Mouse (Mus musculus) right cerebral cortex, postnatal 10 days (tissue): ENCODE data around the gene Fam168b.

Experiments
- DNase-seq, 2 experiments: peaks; one replicate each; pipeline ENCODE4 v3.0.0; 2021; ENCODE audit warnings: low spot score in 2 of 2

Gene Fam168b

DNA sequence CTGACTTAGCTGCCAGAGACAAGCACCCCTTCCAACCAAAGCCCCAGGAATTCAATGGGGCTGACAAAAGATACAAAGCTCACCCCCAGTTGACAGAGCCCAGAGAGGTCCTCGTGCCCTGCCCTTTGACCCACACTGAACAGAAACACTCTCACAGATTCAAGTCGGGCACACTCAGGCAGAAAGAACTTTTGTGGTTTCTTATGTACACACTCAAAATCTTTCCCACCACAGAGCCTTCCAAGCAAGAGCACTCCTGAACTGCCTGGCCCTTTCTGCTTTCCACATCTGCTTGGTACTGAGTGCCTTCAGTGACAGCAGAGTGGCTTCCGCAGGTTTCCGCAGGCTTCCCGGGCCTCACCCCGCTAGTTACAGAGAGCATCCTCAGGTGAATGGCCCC, 27.0 kb downstream of the Fam168b start:
- no peak for DNase-seq

DNA sequence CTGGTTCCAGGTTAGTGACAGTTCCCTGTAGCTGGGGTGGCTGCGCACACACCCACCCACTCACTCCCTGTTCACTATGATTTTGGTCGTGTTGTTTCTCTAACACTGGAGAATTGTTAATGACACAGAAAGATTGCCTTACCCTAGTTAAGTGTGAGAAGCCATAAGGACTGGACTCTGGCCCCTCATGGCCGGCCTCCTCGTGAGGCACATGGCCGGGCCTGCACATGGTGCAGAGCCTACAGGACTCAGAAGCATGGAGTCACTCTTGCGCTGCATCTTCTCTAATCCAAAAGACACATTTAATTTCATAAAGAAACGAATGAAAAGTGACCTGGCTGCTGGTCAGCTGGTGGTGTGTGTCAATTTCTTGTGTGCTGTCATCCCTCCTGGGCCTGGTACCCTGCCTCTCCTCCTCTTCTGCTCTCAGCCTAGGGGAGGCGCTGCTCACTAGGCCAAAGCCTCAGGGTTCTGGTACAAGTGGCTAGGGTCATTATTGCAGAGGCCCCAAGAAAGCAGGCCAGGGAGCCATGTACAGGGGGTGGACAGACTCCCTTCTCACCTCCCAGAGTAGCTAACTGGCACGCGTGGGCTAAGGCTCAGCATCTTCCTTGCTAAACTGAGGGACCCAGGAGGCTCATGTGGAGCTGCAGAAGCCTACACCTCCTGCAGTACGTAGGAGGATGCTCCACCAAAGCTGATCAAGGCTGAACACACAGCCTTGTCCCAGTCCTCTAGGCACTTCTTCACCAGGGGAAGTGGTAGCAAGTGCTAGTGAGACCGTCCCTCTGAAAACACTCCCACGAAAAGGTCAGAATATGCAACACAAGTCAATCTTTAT, 30.2 kb downstream of the Fam168b start:
- DNase-seq = no peak

DNA sequence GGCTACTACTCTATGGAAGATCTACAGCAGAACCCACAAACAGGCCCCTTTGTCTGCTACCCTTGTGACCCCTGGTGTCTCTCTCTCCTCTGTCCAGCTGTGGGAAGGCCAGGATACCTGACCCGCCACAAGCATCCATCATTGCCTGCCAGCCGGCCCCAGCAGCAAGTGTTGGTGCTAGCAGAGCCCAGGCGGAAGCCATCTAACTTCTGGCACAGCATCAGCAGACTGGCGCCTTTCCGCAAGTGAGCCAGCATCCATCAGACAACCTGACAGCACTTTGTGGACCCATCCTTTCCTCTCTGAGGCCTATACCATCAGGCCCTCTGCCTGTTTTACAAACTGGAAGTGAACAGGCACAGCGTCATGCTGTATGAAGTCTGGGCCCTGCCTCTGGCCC, 31.3 kb downstream of the Fam168b start:
- DNase-seq = no peak

DNA sequence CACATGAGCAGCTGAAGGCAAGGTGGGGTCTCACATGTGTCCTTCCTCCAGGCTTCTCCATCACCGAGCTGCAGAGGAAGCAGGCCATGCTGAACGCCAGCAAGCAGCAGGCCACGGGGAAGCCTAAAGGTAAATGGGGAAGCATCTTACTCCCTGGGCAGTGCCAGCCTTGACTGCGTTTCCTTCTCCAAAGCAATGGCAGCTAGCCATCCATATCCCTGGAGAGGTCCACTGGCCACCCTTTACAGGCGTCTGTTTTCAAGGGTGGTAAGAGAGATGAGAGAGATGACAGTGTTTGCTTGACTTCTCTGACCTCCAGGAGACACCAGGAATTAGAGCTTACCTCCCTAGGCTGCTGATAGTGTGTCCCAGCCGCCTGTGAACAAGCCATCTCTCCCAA, 31.8 kb downstream of the Fam168b start:
- no peak for DNase-seq

DNA sequence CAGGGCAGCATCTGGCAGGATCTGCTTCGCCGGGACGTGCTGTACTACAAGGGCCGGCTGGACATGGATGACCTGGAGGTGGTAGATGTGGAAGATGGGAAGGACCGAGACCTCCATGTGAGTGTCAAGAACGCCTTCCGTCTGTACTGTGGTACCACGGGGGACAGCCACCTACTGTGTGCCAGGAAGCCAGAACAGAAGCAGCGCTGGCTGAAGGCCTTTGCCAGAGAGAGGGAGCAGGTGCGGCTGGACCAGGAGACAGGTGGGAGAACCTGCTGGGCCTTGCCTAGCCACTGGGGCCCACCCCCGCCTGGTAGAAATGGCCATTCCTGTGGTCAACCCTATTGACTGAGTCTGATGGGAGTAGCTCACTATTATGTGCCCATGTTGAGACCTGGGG, 32.6 kb downstream of the Fam168b start:
- no peak for DNase-seq

DNA sequence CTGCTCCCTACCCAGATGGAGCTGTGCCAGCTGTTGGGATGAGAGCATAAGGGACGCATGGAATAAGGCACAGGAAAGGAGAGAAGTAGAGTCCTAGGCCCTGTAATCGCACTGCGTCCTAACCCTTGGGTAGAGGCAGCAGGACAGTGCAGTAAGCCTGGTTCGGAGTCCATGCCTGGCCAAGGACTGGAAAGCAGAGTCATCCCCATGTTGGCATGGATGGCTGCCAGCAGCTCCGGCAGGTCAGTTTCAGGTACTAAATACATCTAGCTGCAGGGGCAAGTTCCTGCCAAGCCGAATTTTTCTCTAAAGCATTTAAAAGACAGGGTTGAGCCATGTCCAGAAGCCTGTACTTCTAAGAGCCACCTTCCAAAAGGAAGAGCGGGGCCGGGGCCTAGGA, 34.4 kb downstream of the Fam168b start:
- DNase-seq = no peak

DNA sequence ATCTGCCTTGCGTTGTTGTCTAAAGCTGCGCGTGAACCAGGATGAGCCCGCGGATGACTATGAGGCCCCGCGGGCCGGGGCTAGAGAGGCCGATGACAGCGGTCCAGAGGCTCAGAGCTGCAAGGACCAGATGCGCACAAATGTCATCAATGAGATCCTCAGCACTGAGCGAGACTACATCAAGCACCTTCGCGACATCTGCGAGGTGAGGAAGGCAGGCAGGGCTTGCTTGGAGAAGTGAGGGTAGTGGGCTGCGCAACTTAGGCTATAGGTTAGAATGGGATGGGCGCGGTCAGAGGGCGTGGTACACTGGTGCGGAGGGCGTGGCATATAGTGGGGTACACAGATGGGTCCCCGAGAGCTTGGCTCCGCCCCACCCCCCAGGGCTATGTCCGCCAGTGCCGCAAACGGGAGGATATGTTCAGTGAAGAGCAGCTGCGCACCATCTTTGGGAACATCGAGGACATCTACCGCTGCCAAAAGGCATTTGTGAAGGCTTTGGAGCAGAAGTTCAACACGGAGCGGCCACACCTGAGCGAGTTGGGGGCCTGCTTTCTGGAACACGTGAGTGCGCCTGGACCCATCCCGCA, 36.8 kb downstream of the Fam168b start:
- no peak for DNase-seq

DNA sequence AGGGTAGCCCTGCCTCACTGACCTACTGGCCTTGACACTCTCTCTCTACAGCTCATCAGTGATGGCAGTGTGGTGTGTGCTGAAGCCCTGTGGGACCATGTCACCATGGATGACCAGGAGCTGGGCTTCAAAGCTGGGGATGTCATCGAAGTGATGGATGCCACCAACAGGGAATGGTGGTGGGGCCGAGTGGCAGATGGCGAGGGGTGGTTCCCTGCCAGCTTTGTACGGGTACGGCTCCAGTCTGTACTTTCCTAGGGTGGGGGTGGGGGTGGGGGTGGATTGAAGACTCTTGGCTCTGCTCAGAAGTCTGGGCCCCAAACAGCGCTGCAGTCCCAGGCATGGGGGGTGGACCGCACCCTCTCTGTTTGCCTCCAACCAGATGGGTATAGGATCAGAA, 38.0 kb downstream of the Fam168b start:
- no peak for DNase-seq

DNA sequence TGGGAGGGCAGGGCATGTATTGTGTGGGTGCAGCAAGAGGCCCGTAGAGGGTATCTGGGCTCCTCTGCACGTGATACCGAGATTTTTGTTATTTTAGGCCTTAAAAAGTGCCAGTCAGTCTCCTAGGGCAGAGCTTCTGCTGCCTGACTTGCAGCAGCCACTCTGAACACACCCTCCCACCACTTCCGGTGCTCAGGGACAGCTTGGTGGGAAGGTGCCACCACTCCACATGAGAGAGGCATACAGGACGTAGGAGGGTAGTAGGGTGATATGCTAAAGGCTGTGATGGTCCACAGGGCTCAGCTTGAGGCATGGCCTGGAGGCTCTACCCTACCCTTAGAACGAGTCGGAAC, 40.6 kb downstream of the Fam168b start:
- DNase-seq = peak; percentile 66 to 78

DNA sequence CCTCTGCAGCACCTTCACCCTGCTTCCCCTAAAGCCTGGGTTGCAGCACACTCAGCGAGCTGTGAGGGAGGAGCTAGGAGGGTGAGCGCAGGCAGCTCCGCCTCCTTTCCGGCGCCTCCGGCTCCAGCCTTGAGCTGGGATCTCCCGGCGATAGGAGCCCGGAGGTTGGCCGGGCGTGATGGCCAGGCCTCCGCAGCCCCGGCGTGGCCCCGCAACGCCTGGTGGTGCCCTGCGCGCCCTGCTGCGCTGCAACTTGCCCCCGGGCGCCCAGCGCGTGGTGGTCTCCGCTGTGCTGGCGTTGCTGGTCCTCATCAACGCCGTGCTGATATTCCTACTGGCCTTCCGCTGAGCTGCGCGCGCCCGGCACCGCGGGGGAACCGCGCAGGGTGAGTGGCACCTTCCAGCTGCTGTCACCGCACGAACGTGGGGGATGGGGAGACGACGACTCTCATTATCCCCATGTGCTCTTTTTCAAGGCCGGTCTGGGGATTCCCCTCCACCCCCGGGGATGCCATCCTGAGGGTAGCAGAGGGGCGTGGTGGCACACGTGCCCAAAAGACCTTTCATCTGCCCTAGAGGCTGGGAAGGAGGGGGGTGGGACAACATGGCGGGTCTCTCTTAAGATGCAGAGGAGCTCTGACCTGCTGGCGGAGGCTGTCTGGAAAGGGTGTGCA, 41.1 kb downstream of the Fam168b start:
- DNase-seq = peak; percentile 78 to 80

DNA sequence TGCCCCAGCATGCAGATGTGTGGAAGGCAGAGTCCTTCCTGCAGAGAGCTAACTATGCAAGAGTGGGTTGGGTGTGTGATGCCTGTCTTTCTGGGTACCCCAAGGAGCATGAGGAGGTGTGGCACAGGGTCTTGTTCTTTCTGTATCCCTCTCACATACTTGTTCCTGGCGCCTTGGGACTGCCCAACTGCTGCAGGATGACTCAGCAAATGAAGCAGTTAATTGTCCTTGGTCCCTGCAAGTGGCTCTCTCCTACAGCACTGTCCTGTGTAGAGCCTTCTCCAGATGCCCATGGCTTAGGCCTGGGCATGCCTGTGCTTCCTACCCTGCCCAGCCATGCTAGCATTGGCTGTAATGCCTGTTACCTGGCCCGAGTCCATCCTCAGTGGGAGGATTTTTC, 43.7 kb downstream of the Fam168b start:
- DNase-seq = no peak

DNA sequence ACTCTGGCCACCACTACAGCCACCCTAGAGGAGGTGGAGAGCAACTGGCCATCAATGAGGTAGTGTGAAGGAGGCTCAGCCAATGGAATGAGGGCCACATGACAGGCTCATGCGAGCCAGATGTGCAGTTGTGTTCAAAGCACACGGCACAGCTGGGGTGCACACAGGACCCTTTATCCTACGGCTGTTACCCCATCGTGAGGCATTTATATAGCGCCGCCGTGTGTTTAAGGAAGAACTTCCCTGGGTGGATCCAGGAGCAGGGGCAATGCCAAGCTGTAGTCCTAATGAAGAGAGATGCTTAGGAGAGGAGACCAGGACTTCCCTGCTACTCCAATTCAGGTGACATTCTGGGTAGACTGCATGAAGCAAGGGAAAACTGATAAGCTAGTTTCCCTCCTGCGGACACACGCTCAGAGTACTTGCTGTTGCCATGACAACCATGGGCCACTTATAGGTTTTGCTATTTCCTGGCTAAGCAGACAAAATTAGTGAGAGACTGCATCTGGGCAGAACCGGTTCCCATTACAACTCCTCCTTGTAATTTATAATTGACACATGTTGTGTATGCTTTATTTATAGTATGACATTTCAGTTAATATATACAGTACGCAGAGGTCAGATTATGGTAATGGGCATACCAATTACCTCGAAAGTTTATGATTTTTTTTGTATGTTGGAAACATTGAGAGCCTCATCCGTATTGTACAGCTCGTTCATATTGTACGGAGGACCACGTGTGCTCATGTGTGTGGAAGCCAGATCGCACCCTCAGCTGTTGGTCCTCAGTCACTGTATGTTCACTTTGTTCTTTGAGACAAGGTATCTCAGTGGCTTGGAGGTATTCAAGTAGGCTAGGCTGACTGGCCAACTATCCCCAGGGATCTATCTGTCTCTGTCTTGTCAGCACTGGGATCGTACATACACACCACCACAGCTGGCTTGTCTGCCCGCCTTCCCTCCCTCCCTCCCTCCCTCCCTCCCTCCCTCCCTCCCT, 49.3 kb downstream of the Fam168b start:
- peak; percentile 78 to 91 for DNase-seq

DNA sequence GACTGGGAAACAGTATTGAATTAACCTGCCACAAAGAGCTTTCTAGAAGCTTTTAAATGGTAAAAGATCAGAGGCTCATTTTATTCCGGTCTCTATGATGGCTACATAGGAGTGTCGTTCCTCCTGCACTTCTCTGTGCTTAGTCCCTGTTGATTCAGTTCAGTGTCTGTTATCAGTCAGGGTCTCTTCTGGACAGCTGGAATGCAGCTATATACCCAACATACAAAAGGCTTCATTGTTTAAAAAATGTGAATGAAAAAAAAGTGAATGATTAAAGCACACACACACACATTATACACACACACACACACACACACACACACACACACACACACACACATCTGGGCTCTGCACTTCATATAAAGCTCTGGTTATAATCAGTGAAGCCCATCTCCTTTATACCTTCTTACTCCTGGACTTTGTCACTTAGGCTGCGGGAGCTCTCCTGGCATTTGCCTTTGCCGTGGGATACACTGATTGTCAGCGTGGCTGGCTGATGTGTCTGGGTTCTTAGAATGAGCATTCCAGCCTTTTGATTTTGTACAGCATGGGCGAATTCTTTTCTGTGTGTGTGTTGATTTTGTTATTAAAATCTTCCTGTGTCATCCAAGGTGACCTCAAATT, 59.2 kb downstream of the Fam168b start:
- no peak for DNase-seq

DNA sequence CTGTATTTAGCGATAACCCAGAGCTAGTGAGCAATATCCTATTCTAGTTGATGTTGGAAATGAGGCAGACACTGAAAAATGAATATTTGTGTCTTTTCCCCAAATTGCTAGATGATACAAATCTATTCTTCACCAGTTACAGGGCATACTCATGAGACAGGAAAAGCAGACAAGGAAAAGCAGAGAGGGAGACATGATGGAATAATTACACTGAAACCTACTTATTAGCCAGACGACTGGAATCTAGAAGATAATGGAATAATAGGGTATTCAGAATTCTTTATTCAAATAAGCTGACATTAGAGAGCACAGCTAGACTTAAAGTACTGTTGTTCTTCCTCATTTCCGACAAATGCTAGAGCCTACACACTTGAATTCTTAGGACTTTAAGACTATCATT, 67.0 kb downstream of the Fam168b start:
- no peak for DNase-seq

DNA sequence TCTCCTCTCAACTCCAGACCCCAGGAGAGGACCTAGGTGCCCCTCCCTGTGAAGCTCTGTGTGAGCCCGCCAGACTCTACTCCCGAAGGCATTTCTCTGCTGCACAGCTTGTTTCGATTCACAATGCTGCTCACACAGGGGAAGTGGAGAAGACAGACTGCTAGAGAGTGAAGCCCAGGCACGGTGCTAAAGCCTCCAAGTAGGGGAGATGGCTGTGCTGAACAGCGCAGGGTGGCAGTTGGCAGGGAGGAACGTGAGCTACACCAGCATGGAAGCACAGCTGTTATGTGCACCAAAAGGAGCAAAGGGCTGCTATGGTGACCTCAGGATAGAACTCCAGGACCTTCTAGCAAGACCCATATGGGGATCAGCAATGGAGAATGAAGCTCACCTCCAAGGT, 74.0 kb downstream of the Fam168b start:
- DNase-seq = peak; percentile 43 to 51

DNA sequence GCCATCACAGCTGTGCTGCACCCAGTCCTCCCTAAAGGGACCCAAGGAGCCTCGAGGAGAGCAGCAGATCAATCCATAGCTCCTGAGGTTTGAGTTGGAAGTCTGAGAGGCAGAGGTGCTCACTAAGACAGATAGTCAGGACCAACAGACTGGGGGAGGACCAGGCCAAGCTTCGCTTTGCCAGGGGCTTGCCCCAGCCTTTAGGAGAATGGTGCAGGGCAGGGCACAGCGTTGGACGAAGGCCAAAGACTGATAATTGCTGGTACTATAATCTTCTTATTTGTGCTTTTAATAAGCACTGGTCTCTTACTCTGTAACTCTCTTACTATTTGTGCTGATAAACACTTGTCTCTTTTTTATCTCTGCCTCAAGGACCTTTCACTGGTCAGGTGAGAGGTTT, 75.0 kb downstream of the Fam168b start:
- DNase-seq = no peak

DNA sequence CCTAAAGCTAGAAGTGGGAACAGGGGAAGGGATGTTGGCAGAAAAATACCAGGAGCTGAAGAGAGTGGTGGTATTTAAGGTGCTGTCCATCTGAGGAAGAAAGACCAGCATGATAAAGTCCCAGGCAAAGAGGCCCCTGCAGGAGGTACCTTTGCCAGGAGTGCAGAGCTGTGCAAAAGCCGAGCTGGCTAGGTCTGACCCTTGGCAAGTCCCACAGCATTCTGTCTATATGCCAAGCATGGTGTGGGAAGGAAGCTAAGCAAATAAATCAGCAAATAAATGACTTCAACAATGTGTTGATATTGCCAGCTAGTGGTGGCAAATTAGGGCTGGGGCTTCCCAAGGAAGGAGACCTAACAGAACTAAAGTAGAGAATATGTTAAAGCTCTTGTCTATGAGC, 76.0 kb downstream of the Fam168b start:
- no peak for DNase-seq
